Mouse (Mus musculus) liver, adult 2 months (tissue): ENCODE data around the gene Agbl3. TPM values are rescaled to one million over a fixed set of nuclear protein-coding genes. Genes with fewer than 3 reads are reported as not detected.
A peak's percentile ranks its signal among the peaks of the same experiment; 100 is the strongest.

Source experiments
- DNase-seq: peaks from one replicate; pipeline ENCODE4 v3.0.0-alpha.2; 2011; ENCODE audit warnings: low read depth, low spot score; ENCODE audit errors: extremely low read depth
- H3K27ac ChIP-seq: fragments of 200-500 bp; replicated peaks from 2 replicates; pipeline ENCODE4 v1.5.1; 2012; ENCODE audit warnings: low read depth, mild to moderate bottlenecking, control low read depth, inconsistent platforms, low read length; ENCODE audit not compliant: insufficient read depth
- H3K27me3 ChIP-seq: fragments of 200-500 bp; 2 replicates; pipeline ENCODE4 v1.6.1; 2012; ENCODE audit warnings: mild to moderate bottlenecking, moderate library complexity, low read length, inconsistent platforms; ENCODE audit not compliant: control insufficient read depth, insufficient read depth
- H3K36me3 ChIP-seq: fragments of 200-500 bp; 2 replicates; pipeline ENCODE4 v1.6.1; 2012; ENCODE audit warnings: low read length, inconsistent platforms; ENCODE audit not compliant: control insufficient read depth, insufficient read depth
- H3K4me1 ChIP-seq: fragments of 200-500 bp; 2 replicates; pipeline ENCODE4 v1.6.1; 2011; ENCODE audit warnings: low read length; ENCODE audit not compliant: control insufficient read depth, insufficient read depth
- H3K4me3 ChIP-seq: fragments of 200-500 bp; 2 replicates; pipeline ENCODE4 v1.5.1; 2011; ENCODE audit warnings: low read depth, mild to moderate bottlenecking, control low read depth, low read length, moderate library complexity; ENCODE audit not compliant: insufficient read depth
- H3K79me2 ChIP-seq: fragments of 200-500 bp; 2 replicates; pipeline ENCODE4 v1.6.1; 2012; ENCODE audit warnings: inconsistent platforms, mild to moderate bottlenecking, low read length, moderate library complexity; ENCODE audit not compliant: control insufficient read depth, insufficient read depth
- H3K9ac ChIP-seq: fragments of 200-500 bp; 2 replicates; pipeline ENCODE4 v1.6.1; 2012; ENCODE audit warnings: low read depth, mild to moderate bottlenecking, control low read depth, inconsistent platforms, low read length
- CTCF ChIP-seq: fragments of 200-500 bp; IDR thresholded peaks from 2 replicates; pipeline ENCODE4 v1.5.1; 2011; ENCODE audit warnings: low read depth, low read length, control low read depth
- POLR2A ChIP-seq: fragments of 200-500 bp; IDR thresholded peaks from 2 replicates; pipeline ENCODE4 v1.6.1; 2011; ENCODE audit warnings: low read length, control low read depth; ENCODE audit not compliant: insufficient read depth; ENCODE audit errors: extremely low read depth
- WGBS: fragments of 180-500 bp; shearing (Covaris S2); methylation state at CpG from one replicate; pipeline ENCODE4 v1.1.7; 2018; 5-methylcytosine and 5-hydroxymethylcytosine counted together
- polyA plus RNA-seq: library from polyadenylated mRNA; depleted of rRNA; stranded (reverse); fragments of >200 nt; gene quantifications from 2 replicates; pipeline ENCODE4 v1.2.3, GENCODE M21; 2012
- total RNA-seq: library from RNA; depleted of rRNA; stranded (reverse); fragments of >200 nt; gene quantifications from 2 replicates; pipeline ENCODE4 v1.2.3, GENCODE M21; 2014

Gene Agbl3
- total and polyA plus RNA-seq, 2 experiments = 2.3 to 8.6 TPM

- DNase-seq = peak; percentile 16
- Histone ChIP-seq H3K4me3 (no peak overlapping the region), H3K27ac (no peak overlapping the region), H3K36me3 (no peaks in the 10 kb centered on the region), H3K9ac (no peak overlapping the region), H3K27me3 (no peaks in the 10 kb centered on the region), H3K79me2 (no peaks in the 10 kb centered on the region), H3K4me1 (no peaks in the 10 kb centered on the region)
- WGBS = 74% methylated on average over 3 of the region's 3 CpGs
- TF ChIP-seq POLR2A = no peak
Observed at GRCm38 (mm10) chr6:34797887-34798286, 17.7 kb downstream of the Agbl3 start.

DNA sequence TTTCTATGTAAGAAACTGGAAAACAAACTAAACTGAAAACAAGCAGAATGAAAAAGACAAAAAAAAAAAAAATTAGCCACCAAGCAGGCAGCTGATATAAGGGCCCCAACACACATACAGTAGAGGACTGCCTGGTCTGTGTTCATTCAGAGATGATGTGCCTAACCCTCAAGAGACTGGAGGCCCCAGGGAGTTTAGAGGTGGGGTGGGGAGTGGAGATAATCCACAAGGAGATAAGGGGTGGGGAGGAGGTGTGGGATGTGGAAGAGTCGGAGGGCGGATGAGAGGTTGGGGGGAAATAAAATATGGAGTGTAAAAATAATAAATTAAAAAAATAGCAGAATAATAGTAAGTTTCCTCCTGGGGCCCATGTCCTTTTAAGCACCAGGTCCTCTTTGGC lies 25.4 kb downstream of the Agbl3 start:
- TF ChIP-seq CTCF (no peak), POLR2A (no peak)
- DNase-seq = no peak
- Histone ChIP-seq H3K36me3 (no peaks in the 10 kb centered on the region), H3K79me2 (no peaks in the 10 kb centered on the region), H3K4me3 (no peak overlapping the region), H3K27ac (no peak overlapping the region), H3K9ac (no peak overlapping the region), H3K27me3 (no peaks in the 10 kb centered on the region), H3K4me1 (0 out of 2 replicates have a peak, but pooled peaks cover 2% of the 10 kb centered on the region)
- WGBS = 78% methylated on average over 2 of the region's 2 CpGs

- DNase-seq = no peak
- H3K27ac ChIP-seq = no peak overlapping the region
- TF ChIP-seq POLR2A = no peak
- no peak for TF ChIP-seq CTCF
Observed at GRCm38 (mm10) chr6:34810651-34811050, 30.4 kb downstream of the Agbl3 start.

DNA sequence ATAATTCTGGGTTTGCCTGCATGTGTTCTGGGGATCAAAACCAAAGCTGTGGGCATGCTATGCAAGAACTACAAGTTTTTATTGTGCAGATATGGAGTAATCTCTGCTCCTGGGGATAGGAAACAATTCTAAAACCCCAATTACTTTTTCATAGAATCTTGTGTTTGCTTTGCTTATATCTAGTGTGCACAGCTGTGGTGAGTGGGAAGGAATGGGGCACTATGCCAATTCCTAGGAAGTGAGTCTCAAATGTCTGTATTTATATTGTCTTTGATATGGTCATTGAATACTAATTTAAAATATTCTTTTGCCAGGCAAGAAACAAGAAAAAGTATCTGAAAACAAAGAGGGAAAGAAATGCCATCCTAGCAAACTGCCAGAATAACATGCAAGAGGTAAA lies 44.2 kb downstream of the Agbl3 start:
- H3K27me3 ChIP-seq = no peaks in the 10 kb centered on the region
- H3K36me3 ChIP-seq = no peaks in the 10 kb centered on the region
- no peak overlapping the region for H3K4me3 ChIP-seq
- TF ChIP-seq CTCF (no peak), POLR2A (no peak)
- no peak for DNase-seq
- no peak overlapping the region for H3K9ac ChIP-seq
- no peaks in the 10 kb centered on the region for H3K4me1 ChIP-seq
- no peaks in the 10 kb centered on the region for H3K79me2 ChIP-seq
- no peak overlapping the region for H3K27ac ChIP-seq

More at GRCm38 (mm10) chr6:34810651-34811050, 30.4 kb downstream of the Agbl3 start:
- H3K4me3 ChIP-seq = no peak overlapping the region
- H3K27me3 ChIP-seq = no peaks in the 10 kb centered on the region
- no peaks in the 10 kb centered on the region for H3K4me1 ChIP-seq
- no peaks in the 10 kb centered on the region for H3K79me2 ChIP-seq
- no peak overlapping the region for H3K9ac ChIP-seq
- no peaks in the 10 kb centered on the region for H3K36me3 ChIP-seq
- 83% methylated on average over 4 of the region's 4 CpGs for WGBS

DNA sequence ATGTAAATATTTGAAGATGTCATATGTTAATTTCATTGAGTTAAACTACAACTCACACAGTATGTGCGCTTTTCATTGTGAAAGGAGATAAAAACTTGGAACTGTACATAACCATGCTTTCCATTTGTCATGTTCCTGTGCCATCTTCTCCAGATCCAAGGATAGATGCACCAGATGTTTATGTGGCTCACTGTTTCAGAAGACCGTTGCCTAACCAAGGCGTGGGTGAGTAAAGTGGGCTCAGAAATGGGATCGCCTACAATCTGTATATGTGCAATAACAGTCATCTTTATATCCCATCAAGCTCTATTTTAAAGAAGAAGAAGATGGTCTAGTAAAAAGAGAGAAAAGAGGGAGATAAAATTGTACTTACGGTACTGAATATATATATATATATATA lies 52.1 kb downstream of the Agbl3 start:
- Histone ChIP-seq H3K36me3 (no peaks in the 10 kb centered on the region), H3K4me3 (no peak overlapping the region), H3K4me1 (no peaks in the 10 kb centered on the region), H3K27ac (no peak overlapping the region), H3K27me3 (no peaks in the 10 kb centered on the region), H3K9ac (no peak overlapping the region), H3K79me2 (no peaks in the 10 kb centered on the region)
- DNase-seq = no peak
- WGBS = 95% methylated on average over 5 of the region's 5 CpGs
- TF ChIP-seq POLR2A (no peak), CTCF (no peak)

- WGBS = 87% methylated on average over 11 of the region's 11 CpGs
- peaks cover 16% of the 10 kb centered on the region for H3K4me1 ChIP-seq
Observed at GRCm38 (mm10) chr6:34861546-34862053, 81.4 kb downstream of the Agbl3 start.

More at GRCm38 (mm10) chr6:34861546-34862053, 81.4 kb downstream of the Agbl3 start:
- Histone ChIP-seq H3K27ac (no peak overlapping the region), H3K79me2 (peaks cover 8% of the 10 kb centered on the region), H3K4me3 (no peak overlapping the region), H3K36me3 (no peaks in the 10 kb centered on the region), H3K27me3 (no peaks in the 10 kb centered on the region), H3K9ac (no peak overlapping the region)
- TF ChIP-seq POLR2A = no peak
- no peak for TF ChIP-seq CTCF
- no peak for DNase-seq
